Mouse (Mus musculus) hindbrain, postnatal 0 days (tissue): ENCODE measurements around the gene Tor4a. TPM values are rescaled to one million over a fixed set of nuclear protein-coding genes. Genes with fewer than 3 reads are reported as not detected.

ENCODE experiments used
- ATAC-seq: fragments of 200-750 bp; cut with Nextera tagmentation; 2 replicates; pipeline ENCODE4 v1.8.0; 2017; ENCODE audit warnings: mild to moderate bottlenecking, moderate TSS enrichment, moderate library complexity
- DNase-seq: peaks from one replicate; pipeline ENCODE4 v3.0.0-alpha.2; 2015; ENCODE audit warnings: low spot score
- H3K27ac ChIP-seq: fragments of 300-500 bp; sonication (generic); 2 replicates; pipeline ENCODE4 v1.5.1; 2014; ENCODE audit warnings: mild to moderate bottlenecking
- H3K27me3 ChIP-seq: fragments of 300-500 bp; sonication (generic); 2 replicates; pipeline ENCODE4 v1.6.1; 2014; ENCODE audit warnings: low read length, mixed read lengths; ENCODE audit not compliant: insufficient read depth
- H3K36me3 ChIP-seq: fragments of 300-500 bp; sonication (generic); 2 replicates; pipeline ENCODE4 v1.6.1; 2014; ENCODE audit warnings: low read length, mixed read lengths; ENCODE audit not compliant: insufficient read depth
- H3K4me1 ChIP-seq: fragments of 300-500 bp; sonication (generic); 2 replicates; pipeline ENCODE4 v1.6.1; 2014; ENCODE audit warnings: antibody characterized with exemption, low read length, mixed read lengths; ENCODE audit not compliant: insufficient read depth
- H3K4me2 ChIP-seq: fragments of 300-500 bp; sonication (generic); 2 replicates; pipeline ENCODE4 v1.6.1; 2014; ENCODE audit warnings: low read depth, mild to moderate bottlenecking, low read length, moderate library complexity, mixed read lengths
- H3K4me3 ChIP-seq: fragments of 300-500 bp; sonication (generic); 2 replicates; pipeline ENCODE4 v1.5.1; 2014; ENCODE audit warnings: low read length
- H3K9ac ChIP-seq: fragments of 300-500 bp; sonication (generic); replicated peaks from 2 replicates; pipeline ENCODE4 v1.6.1; 2014; ENCODE audit warnings: mild to moderate bottlenecking, low read length, moderate library complexity, mixed read lengths
- H3K9me3 ChIP-seq: fragments of 300-500 bp; sonication (generic); 2 replicates; pipeline ENCODE4 v1.6.1; 2016; ENCODE audit warnings: low read length, mixed read lengths
- CTCF ChIP-seq: IDR thresholded peaks from 2 replicates; pipeline ENCODE4 v1.5.1; 2016; ENCODE audit warnings: antibody characterized with exemption, control low read depth, low read depth
- WGBS: fragments of 180-500 bp; shearing (Covaris S2); extraction: QIAGEN DNeasy Blood & Tissue Kit; methylation state at CpG from one replicate; pipeline ENCODE4 v1.1.7; 2014; 5-methylcytosine and 5-hydroxymethylcytosine counted together
- polyA plus RNA-seq: library from polyadenylated mRNA; unstranded; fragments of >200 nt; fragmentation: Nextera tagmentation; extraction: Ambion mirVana; gene quantifications from 2 replicates; pipeline ENCODE4 v1.2.1, GENCODE M21; 2015
- total RNA-seq: library from RNA; depleted of rRNA; stranded (reverse); fragments of >200 nt; gene quantifications from 2 replicates; pipeline ENCODE4 v1.2.3, GENCODE M21; 2014

Gene Tor4a
- total and polyA plus RNA-seq, 2 experiments from 2014 or later: 1.2 to 4.7 TPM

DNA sequence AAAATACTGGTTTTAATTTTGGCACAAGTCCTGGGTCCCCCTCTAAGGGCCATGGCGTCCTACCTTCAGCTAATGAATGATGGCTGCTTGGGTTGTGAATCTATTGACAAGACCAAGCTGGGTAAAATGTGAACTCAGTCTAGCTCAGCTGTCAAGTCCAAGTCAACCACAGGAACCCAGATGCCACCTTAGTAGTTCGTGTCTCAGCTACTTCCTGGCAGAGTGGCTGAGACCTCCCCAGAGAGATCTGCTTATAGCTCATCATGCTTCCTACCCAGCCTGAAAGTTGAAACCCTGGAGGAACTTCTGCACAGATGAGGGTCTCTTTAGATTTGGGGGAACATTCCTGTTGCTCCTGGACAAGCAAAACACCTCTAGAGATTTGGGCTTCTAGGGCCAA lies 13.3 kb downstream of the Tor4a start:
- H3K4me2 ChIP-seq: peak overlapping the region; percentile 69
- TF ChIP-seq CTCF: no peak
- no peaks in the 10 kb centered on the region for H3K27me3 ChIP-seq
- WGBS: 29% methylated on average over 2 of the region's 2 CpGs
- no peaks in the 10 kb centered on the region for H3K9me3 ChIP-seq
- ATAC-seq (no peak), DNase-seq (no peak)
- peak overlapping the region; percentile 72 for H3K4me3 ChIP-seq
- H3K27ac ChIP-seq: no peak overlapping the region
- H3K9ac ChIP-seq: peak overlapping the region; percentile 1; the same call in 1 of the 2 replicates
- H3K36me3 ChIP-seq: no peaks in the 10 kb centered on the region
- peaks cover 11% of the 10 kb centered on the region for H3K4me1 ChIP-seq

DNA sequence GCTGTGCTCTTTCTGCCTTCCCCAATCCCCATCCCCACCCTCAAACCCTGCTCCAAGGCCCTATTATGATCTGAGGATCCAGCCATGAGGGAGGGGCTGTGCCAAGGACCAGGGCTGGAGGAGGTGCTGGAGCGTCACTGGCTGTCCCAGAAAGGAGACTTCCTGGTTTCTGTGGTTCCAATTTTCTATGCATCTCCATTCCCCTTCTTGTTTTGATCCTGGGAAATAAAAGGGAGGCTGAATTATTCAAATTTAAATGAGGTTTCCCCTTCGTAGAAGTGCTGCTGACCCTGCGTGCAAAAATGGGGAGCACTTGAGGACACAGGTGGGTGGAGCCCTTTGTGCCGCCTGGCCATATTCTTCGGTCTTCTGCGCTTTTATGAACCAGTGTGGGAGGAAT lies 14.0 kb downstream of the Tor4a start:
- Histone ChIP-seq H3K4me1 (peaks cover 16% of the 10 kb centered on the region), H3K4me3 (peak overlapping the region; percentile 72), H3K27me3 (no peaks in the 10 kb centered on the region), H3K36me3 (no peaks in the 10 kb centered on the region), H3K4me2 (peak overlapping the region; percentile 69), H3K27ac (no peak overlapping the region), H3K9ac (peak overlapping the region; percentile 1; the same call in 1 of the 2 replicates), H3K9me3 (no peaks in the 10 kb centered on the region)
- DNase-seq (peak; percentile 40), ATAC-seq (no peak)
- TF ChIP-seq CTCF: no peak
- 9% methylated on average over 6 of the region's 6 CpGs for WGBS

DNA sequence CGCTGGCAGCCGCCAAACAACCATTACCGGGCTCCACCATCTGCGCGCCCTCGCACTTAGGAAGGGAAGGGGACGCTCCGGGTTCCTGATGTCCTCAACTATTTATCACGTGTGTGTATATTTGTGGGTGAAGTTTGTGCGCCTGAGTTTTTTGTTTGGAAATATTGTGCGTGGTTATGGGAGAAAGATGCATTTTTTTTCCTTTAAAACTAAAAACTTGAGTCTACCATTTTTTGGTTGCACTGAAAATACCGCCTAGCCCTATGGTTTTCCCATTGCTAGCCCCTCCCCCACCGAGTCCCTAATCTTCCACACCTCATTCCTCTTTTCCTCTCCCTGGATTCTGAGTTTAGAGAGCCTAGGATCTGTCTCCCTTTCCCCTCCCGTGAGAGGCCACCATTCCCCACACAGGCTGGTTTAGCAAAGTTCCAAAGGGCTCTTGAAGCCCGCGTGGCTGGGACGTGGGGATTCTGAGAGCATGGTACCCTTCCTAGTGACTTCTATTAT lies 14.7 kb downstream of the Tor4a start:
- Histone ChIP-seq H3K4me2 (peak overlapping the region; percentile 69), H3K9me3 (no peaks in the 10 kb centered on the region), H3K4me1 (peaks cover 24% of the 10 kb centered on the region), H3K9ac (peak overlapping the region; percentile 65), H3K27me3 (no peaks in the 10 kb centered on the region), H3K36me3 (no peaks in the 10 kb centered on the region), H3K27ac (peak overlapping the region; percentile 83), H3K4me3 (peak overlapping the region; percentile 72)
- no peak for ATAC-seq
- no peak for TF ChIP-seq CTCF
- 1% methylated on average over 17 of the region's 17 CpGs for WGBS
- DNase-seq: peak; percentile 63

DNA sequence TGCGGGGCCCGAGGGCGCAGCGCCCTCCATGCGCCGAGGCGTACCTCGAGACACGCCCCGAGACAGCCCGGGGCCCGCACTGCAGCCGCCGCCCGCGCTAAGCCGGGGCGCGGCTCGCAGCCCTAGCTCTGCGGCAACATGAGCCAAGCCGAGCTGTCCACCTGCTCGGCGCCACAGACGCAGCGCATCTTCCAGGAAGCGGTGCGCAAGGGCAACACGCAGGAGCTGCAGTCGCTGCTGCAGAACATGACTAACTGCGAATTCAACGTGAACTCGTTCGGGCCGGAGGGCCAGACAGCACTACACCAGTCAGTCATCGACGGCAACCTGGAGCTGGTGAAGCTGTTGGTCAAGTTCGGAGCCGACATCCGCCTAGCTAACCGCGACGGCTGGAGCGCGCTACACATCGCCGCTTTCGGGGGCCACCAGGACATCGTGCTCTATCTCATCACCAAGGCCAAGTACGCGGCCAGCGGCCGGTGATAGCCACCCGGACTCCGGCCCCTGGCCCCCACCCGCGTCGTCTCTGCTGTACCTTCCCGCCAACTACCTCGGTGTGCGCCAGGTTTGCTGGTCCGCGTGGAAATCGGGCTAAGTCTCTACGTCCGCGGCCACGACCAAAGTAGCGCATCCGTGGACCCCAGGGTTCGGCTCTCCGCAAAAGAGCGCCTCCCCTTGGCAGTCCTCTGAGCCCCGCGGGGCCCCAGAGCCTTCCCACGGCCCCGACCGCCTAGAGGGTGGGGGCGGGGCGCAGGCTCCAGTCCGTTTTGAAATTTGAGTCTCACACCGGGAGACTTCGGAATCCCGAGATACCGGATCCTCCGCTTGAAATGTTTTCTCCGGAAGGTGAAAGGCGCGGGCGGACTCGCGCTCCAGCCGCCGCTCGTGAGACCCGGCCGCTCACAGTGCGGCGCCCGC lies 15.5 kb downstream of the Tor4a start:
- no peaks in the 10 kb centered on the region for H3K27me3 ChIP-seq
- H3K27ac ChIP-seq: peak overlapping the region; percentile 83
- no peak for TF ChIP-seq CTCF
- under 1% methylated on average over 98 of the region's 100 CpGs for WGBS
- peaks cover 23% of the 10 kb centered on the region for H3K4me1 ChIP-seq
- H3K9me3 ChIP-seq: no peaks in the 10 kb centered on the region
- H3K9ac ChIP-seq: peak overlapping the region; percentile 65
- H3K36me3 ChIP-seq: no peaks in the 10 kb centered on the region
- peak; percentile 63 for DNase-seq
- peak; percentile 30 for ATAC-seq
- peak overlapping the region; percentile 72 for H3K4me3 ChIP-seq
- H3K4me2 ChIP-seq: peak overlapping the region; percentile 69

DNA sequence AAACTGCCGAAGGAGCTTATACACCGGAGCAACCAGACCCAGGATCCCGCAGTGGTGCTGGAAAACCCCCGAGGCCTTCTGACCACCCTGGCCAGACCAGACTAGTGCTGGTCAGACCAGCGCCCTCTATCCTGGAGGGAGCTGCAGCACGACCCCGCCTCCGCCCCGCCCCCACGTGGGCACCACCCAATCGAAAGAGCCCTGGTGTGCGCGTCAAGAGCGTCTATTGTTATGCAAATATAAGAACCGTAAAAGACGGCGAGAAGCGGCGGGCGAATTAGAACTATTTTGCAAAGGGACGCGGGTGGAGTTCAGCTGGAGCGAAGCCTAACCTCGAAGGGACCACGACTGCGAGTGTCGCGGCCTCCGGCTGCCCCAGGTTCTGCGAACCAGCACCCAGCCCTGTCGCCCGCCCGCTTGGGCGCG lies 16.2 kb downstream of the Tor4a start, which contains the start of gene Nrarp:
Gene Nrarp (plus strand): TSS at position 281 of the 426 bp plus-strand sequence.
- Histone ChIP-seq H3K9me3 (no peaks in the 10 kb centered on the region), H3K4me3 (peak within 1 kb of the TSS; percentile 72), H3K36me3 (no peaks in the 10 kb centered on the region), H3K9ac (peak within 1 kb of the TSS; percentile 65), H3K4me2 (peak within 1 kb of the TSS; percentile 69), H3K4me1 (peaks cover 19% of the 10 kb centered on the region), H3K27me3 (no peaks in the 10 kb centered on the region), H3K27ac (peak within 1 kb of the TSS; percentile 88)
- DNase-seq: peak; percentile 96
- under 1% methylated on average over 35 of the region's 35 CpGs for WGBS
- TF ChIP-seq CTCF: peak; percentile 72
- ATAC-seq: peak; percentile 92

DNA sequence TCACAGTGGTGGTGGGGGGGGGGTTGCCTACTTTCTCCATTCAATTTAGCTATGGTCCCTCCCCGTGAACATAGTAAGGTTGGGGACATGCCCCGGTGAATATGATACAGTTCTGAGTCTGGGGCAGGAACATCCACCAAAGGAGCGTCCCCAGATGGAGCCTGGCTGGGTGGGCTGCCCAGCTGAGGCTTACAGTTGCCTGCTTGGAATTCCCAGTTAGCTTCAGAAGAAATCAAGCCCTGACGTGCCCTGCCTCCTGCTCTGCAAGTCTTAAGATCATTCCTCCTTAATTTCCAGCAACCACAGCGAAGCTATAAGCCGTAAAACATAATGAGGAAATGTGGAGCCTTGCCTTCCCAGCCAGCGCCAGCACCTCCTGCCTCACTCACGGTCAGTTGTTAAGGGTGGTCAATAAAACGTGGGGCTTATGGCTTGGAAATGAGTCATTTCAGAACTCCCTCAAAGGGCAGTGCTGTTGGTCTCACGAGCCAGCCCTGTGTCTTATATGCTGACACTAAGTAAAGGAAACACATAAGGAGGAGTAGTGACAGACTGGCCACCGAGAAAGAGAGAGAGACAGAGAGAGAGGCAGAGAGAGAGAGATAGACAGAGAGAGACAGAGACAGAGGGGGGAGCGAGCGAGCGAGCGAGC lies 17.0 kb downstream of the Tor4a start:
- peak overlapping the region; percentile 69 for H3K4me2 ChIP-seq
- H3K36me3 ChIP-seq: no peaks in the 10 kb centered on the region
- peak overlapping the region; percentile 88 for H3K27ac ChIP-seq
- peaks cover 19% of the 10 kb centered on the region for H3K4me1 ChIP-seq
- peak overlapping the region; percentile 45; the same call in 1 of the 2 replicates for H3K9ac ChIP-seq
- 26% methylated on average over 15 of the region's 15 CpGs for WGBS
- H3K27me3 ChIP-seq: no peaks in the 10 kb centered on the region
- no peaks in the 10 kb centered on the region for H3K9me3 ChIP-seq
- TF ChIP-seq CTCF: no peak
- ATAC-seq (no peak), DNase-seq (no peak)
- peak overlapping the region; percentile 72 for H3K4me3 ChIP-seq
